Mouse (Mus musculus) telencephalon, adult 2 months (tissue): Measurements from ENCODE around the gene Gm17067.
"Not testable (repeated sequence)": the region's sequence is repeated elsewhere in the genome, so short reads cannot be mapped to it uniquely, and the experiment has no call there.

Experiments
- DNase-seq: peaks from one replicate; pipeline ENCODE4 v3.0.0-alpha.2; 2011; ENCODE audit warnings: low read depth, low spot score

The Gm17067 gene

GRCm38 (mm10) chr7:42726917-42727316 is at the start of gene Gm17067:
TSS of gene Gm17067 (minus strand) at chr7:42727017.
- DNase-seq = not testable (repeated sequence)

- no peak for DNase-seq
Measured at GRCm38 (mm10) chr7:42749836-42750235, 23.0 kb upstream of the Gm17067 start.

GRCm38 (mm10) chr7:42738536-42739210 is 11.9 kb upstream of the Gm17067 start:
- DNase-seq = no peak

- not testable (repeated sequence) for DNase-seq
Measured at GRCm38 (mm10) chr7:42693251-42693650, 33.6 kb downstream of the Gm17067 start.

- peak; percentile 87 for DNase-seq
Measured at GRCm38 (mm10) chr7:42692362-42693158, 34.3 kb downstream of the Gm17067 start, which contains the start of gene Zfp975. TSS of gene Zfp975 (minus strand) at chr7:42692742.

GRCm38 (mm10) chr7:42680081-42680480 is 46.7 kb downstream of the Gm17067 start:
- DNase-seq = not testable (repeated sequence)

GRCm38 (mm10) chr7:42679646-42680045 is 47.2 kb downstream of the Gm17067 start:
- DNase-seq = not testable (repeated sequence)

- not testable (repeated sequence) for DNase-seq
Measured at GRCm38 (mm10) chr7:42660140-42660539, 66.7 kb downstream of the Gm17067 start.
